Mouse (Mus musculus): ENCODE data around the gene Sh2d5. TPM values are rescaled to one million over a fixed set of nuclear protein-coding genes. Genes with fewer than 3 reads are reported as not detected.

The Sh2d5 gene
- polyA plus RNA-seq, 1 experiment from 2014 or later, result 0.31 TPM

GRCm38 (mm10) chr4:138301271-138301780 is 51.1 kb downstream of the Sh2d5 start:
- WGBS, result 73% methylated on average over 10 of the region's 10 CpGs

GRCm38 (mm10) chr4:138303011-138303410 is 52.8 kb downstream of the Sh2d5 start:
- 87% methylated on average over 3 of the region's 3 CpGs for WGBS

More at GRCm38 (mm10) chr4:138301271-138301780, 51.1 kb downstream of the Sh2d5 start:
- no peak for ATAC-seq (ENCODE audit: extremely low read depth, insufficient number of reproducible peaks, low FRiP score, low TSS enrichment)
- H3K9ac ChIP-seq, result no peak overlapping the region
- H3K27ac ChIP-seq (replicated peaks), result no peak overlapping the region
- H3K9me3 ChIP-seq, result no peaks in the 10 kb centered on the region; the same call in 1 of the 2 replicates
- H3K36me3 ChIP-seq, result no peaks in the 10 kb centered on the region
- H3K27me3 ChIP-seq (replicated peaks), result peaks cover 8% of the 10 kb centered on the region; the same call in 1 of the 2 replicates
- H3K4me2 ChIP-seq, result no peak overlapping the region
- H3K4me1 ChIP-seq, result peaks cover 21% of the 10 kb centered on the region
- H3K4me3 ChIP-seq, result no peak overlapping the region

GRCm38 (mm10) chr4:138303742-138304141 is 53.5 kb downstream of the Sh2d5 start:
- peak overlapping the region; percentile 89 for H3K9ac ChIP-seq
- H3K4me1 ChIP-seq, result peaks cover 21% of the 10 kb centered on the region
- 0 out of 2 replicates have a peak, but pooled peaks cover under 1% of the 10 kb centered on the region for H3K27me3 ChIP-seq (replicated peaks)
- H3K27ac ChIP-seq (replicated peaks), result peak overlapping the region; percentile 78
- peaks cover 20% of the 10 kb centered on the region for H3K36me3 ChIP-seq
- H3K4me2 ChIP-seq, result peak overlapping the region; percentile 94
- no peak for ATAC-seq (ENCODE audit: extremely low read depth, insufficient number of reproducible peaks, low FRiP score, low TSS enrichment)
- no peaks in the 10 kb centered on the region; the same call in 1 of the 2 replicates for H3K9me3 ChIP-seq
- WGBS, result 19% methylated on average over 18 of the region's 18 CpGs
- H3K4me3 ChIP-seq, result peak overlapping the region; percentile 97

More at GRCm38 (mm10) chr4:138303011-138303410, 52.8 kb downstream of the Sh2d5 start:
- peaks cover 7% of the 10 kb centered on the region; the same call in 1 of the 2 replicates for H3K27me3 ChIP-seq (replicated peaks)
- ATAC-seq (ENCODE audit: extremely low read depth, insufficient number of reproducible peaks, low FRiP score, low TSS enrichment), result no peak
- peaks cover 21% of the 10 kb centered on the region for H3K4me1 ChIP-seq
- H3K4me2 ChIP-seq, result peak overlapping the region; percentile 94; the same call in 1 of the 2 replicates
- H3K4me3 ChIP-seq, result no peak overlapping the region
- H3K27ac ChIP-seq (replicated peaks), result no peak overlapping the region
- H3K9me3 ChIP-seq, result no peaks in the 10 kb centered on the region; the same call in 1 of the 2 replicates
- H3K36me3 ChIP-seq, result peaks cover 15% of the 10 kb centered on the region
- H3K9ac ChIP-seq, result peak overlapping the region; percentile 89; the same call in 1 of the 2 replicates

GRCm38 (mm10) chr4:138304340-138305104 is 54.3 kb downstream of the Sh2d5 start, which contains the start of gene Ddost:
Gene Ddost, plus strand, starts transcription at chr4:138304730.
- ATAC-seq (ENCODE audit: extremely low read depth, insufficient number of reproducible peaks, low FRiP score, low TSS enrichment), result peak; percentile 95
- Histone ChIP-seq H3K36me3 (peaks cover 28% of the 10 kb centered on the region), H3K4me2 (peak within 1 kb of the TSS; percentile 94), H3K27ac (replicated peaks) (peak within 1 kb of the TSS; percentile 78), H3K4me1 (peaks cover 21% of the 10 kb centered on the region), H3K4me3 (peak within 1 kb of the TSS; percentile 97), H3K9me3 (no peaks in the 10 kb centered on the region; the same call in 1 of the 2 replicates), H3K9ac (peak within 1 kb of the TSS; percentile 96), H3K27me3 (replicated peaks) (no peaks in the 10 kb centered on the region)
- under 1% methylated on average over 64 of the region's 64 CpGs for WGBS

- WGBS, result 86% methylated on average over 3 of the region's 3 CpGs
- no peak for ATAC-seq (ENCODE audit: extremely low read depth, insufficient number of reproducible peaks, low FRiP score, low TSS enrichment)
- Histone ChIP-seq H3K9me3 (no peaks in the 10 kb centered on the region), H3K9ac (no peak overlapping the region), H3K36me3 (peaks cover 52% of the 10 kb centered on the region), H3K27me3 (replicated peaks) (no peaks in the 10 kb centered on the region), H3K27ac (replicated peaks) (no peak overlapping the region), H3K4me2 (no peak overlapping the region), H3K4me3 (no peak overlapping the region), H3K4me1 (peaks cover 21% of the 10 kb centered on the region)
Observed at GRCm38 (mm10) chr4:138307025-138307424, 56.8 kb downstream of the Sh2d5 start.

- Histone ChIP-seq H3K9me3 (no peaks in the 10 kb centered on the region), H3K36me3 (peaks cover 59% of the 10 kb centered on the region), H3K4me1 (peaks cover 21% of the 10 kb centered on the region), H3K27ac (replicated peaks) (no peak overlapping the region), H3K9ac (no peak overlapping the region), H3K4me2 (no peak overlapping the region), H3K4me3 (no peak overlapping the region), H3K27me3 (replicated peaks) (no peaks in the 10 kb centered on the region)
- ATAC-seq (ENCODE audit: extremely low read depth, insufficient number of reproducible peaks, low FRiP score, low TSS enrichment), result no peak
- 83% methylated on average over 12 of the region's 12 CpGs for WGBS
Observed at GRCm38 (mm10) chr4:138307739-138308138, 57.5 kb downstream of the Sh2d5 start.

- no peak overlapping the region for H3K27ac ChIP-seq (replicated peaks)
- 89% methylated on average over 19 of the region's 19 CpGs for WGBS
- no peak overlapping the region for H3K4me2 ChIP-seq
- H3K9me3 ChIP-seq, result no peaks in the 10 kb centered on the region
- H3K27me3 ChIP-seq (replicated peaks), result no peaks in the 10 kb centered on the region
- ATAC-seq (ENCODE audit: extremely low read depth, insufficient number of reproducible peaks, low FRiP score, low TSS enrichment), result no peak
- H3K9ac ChIP-seq, result no peak overlapping the region
- no peak overlapping the region for H3K4me3 ChIP-seq
- peaks cover 86% of the 10 kb centered on the region for H3K36me3 ChIP-seq
- peaks cover 6% of the 10 kb centered on the region for H3K4me1 ChIP-seq
Observed at GRCm38 (mm10) chr4:138310311-138310910, 60.2 kb downstream of the Sh2d5 start.

Other genes starting within 250 kb of the Sh2d5 start
- 94.5 and 104 TPM in 2 replicates for gene Hp1bp3, start 34.1 kb upstream of the Sh2d5 start, polyA plus RNA-seq (2015; fragmentation: Nextera tagmentation; extraction: Ambion mirVana)
- gene Kif17, start within 50 bp of the Sh2d5 start, polyA plus RNA-seq (2015; fragmentation: Nextera tagmentation; extraction: Ambion mirVana), result 0.76 and 0.79 TPM in 2 replicates
- gene Ddost, start 54.3 kb downstream of the Sh2d5 start, polyA plus RNA-seq (2015; fragmentation: Nextera tagmentation; extraction: Ambion mirVana), result 291 and 314 TPM in 2 replicates
- 67.0 and 69.5 TPM in 2 replicates for gene Pink1, start 75.9 kb downstream of the Sh2d5 start, polyA plus RNA-seq (2015; fragmentation: Nextera tagmentation; extraction: Ambion mirVana)
- gene Cda, start 117.6 kb downstream of the Sh2d5 start, polyA plus RNA-seq (2015; fragmentation: Nextera tagmentation; extraction: Ambion mirVana), result 13.5 and 14.3 TPM in 2 replicates
- gene Fam43b, start 146.1 kb downstream of the Sh2d5 start, polyA plus RNA-seq (2015; fragmentation: Nextera tagmentation; extraction: Ambion mirVana), result not detected in 2 replicates
- 21.3 and 22.8 TPM in 2 replicates for gene Mul1, start 184.3 kb downstream of the Sh2d5 start, polyA plus RNA-seq (2015; fragmentation: Nextera tagmentation; extraction: Ambion mirVana)
- 1.0 and 1.1 TPM in 2 replicates for gene Camk2n1, start 203.9 kb downstream of the Sh2d5 start, polyA plus RNA-seq (2015; fragmentation: Nextera tagmentation; extraction: Ambion mirVana)

Data from heart, embryonic 13.5 days (tissue).